Mouse (Mus musculus) left cerebral cortex, adult 8-10 months (tissue): ENCODE results near the gene Myadm. TPM values are rescaled to one million over a fixed set of nuclear protein-coding genes. Genes with fewer than 3 reads are reported as not detected.
A peak's percentile ranks its signal among the peaks of the same experiment; 100 is the strongest.
"Not testable (repeated sequence)": the region's sequence is repeated elsewhere in the genome, so short reads cannot be mapped to it uniquely, and the experiment has no call there.

Source experiments
- DNase-seq, 2 experiments: peaks; one replicate each; pipeline ENCODE4 v3.0.0; 2022; ENCODE audit warnings: low spot score in 2 of 2
- total RNA-seq, 4 experiments: library from RNA; stranded (reverse); gene quantifications; 2 replicates each; pipeline ENCODE4 v1.2.4; 2022

The Myadm gene
- total RNA-seq, 4 experiments from 2014 or later: 42.1 to 50.5 (median 47.1) TPM

GRCm38 (mm10) chr7:3290257-3291033 is 1.6 kb downstream of the Myadm start:
- DNase-seq: peak; percentile 61 to 92

- DNase-seq: no peak
These were observed 2.3 kb downstream of the Myadm start for GRCm38 (mm10) chr7:3291197-3291596.

- no peak for DNase-seq
These were observed 2.9 kb downstream of the Myadm start for GRCm38 (mm10) chr7:3291764-3292163.

GRCm38 (mm10) chr7:3292271-3292670 is 3.4 kb downstream of the Myadm start:
- DNase-seq: not testable (repeated sequence)

GRCm38 (mm10) chr7:3292791-3293190 is 3.9 kb downstream of the Myadm start:
- no peak for DNase-seq

- DNase-seq: no peak
These were observed 5.9 kb downstream of the Myadm start for GRCm38 (mm10) chr7:3294794-3295193.

- DNase-seq: no peak
These were observed 6.6 kb downstream of the Myadm start for GRCm38 (mm10) chr7:3295321-3296110.

GRCm38 (mm10) chr7:3296711-3297110 is 7.8 kb downstream of the Myadm start:
- DNase-seq: no peak

- DNase-seq: no peak
These were observed 11.2 kb downstream of the Myadm start for GRCm38 (mm10) chr7:3299941-3300617.

- DNase-seq: no peak
These were observed 12.2 kb downstream of the Myadm start for GRCm38 (mm10) chr7:3300891-3301627.

GRCm38 (mm10) chr7:3301628-3302555 is 13.0 kb downstream of the Myadm start:
- DNase-seq: peak in 1 of 2 experiments; percentile 34

- DNase-seq: no peak
These were observed 13.8 kb downstream of the Myadm start for GRCm38 (mm10) chr7:3302556-3303275.

GRCm38 (mm10) chr7:3303276-3303781 is 14.4 kb downstream of the Myadm start:
- peak; percentile 47 to 52 for DNase-seq

GRCm38 (mm10) chr7:3303789-3304188 is 14.9 kb downstream of the Myadm start:
- DNase-seq: no peak

- peak in 1 of 2 experiments; percentile 71 for DNase-seq
These were observed 15.4 kb downstream of the Myadm start for GRCm38 (mm10) chr7:3304298-3304697.

- no peak for DNase-seq
These were observed 17.5 kb downstream of the Myadm start for GRCm38 (mm10) chr7:3306400-3306799.

- no peak for DNase-seq
These were observed 19.8 kb downstream of the Myadm start for GRCm38 (mm10) chr7:3308646-3309045.

- DNase-seq: no peak
These were observed 21.4 kb downstream of the Myadm start for GRCm38 (mm10) chr7:3310233-3310632.

GRCm38 (mm10) chr7:3313571-3313970 is 24.7 kb downstream of the Myadm start:
- DNase-seq: no peak
